Mouse (Mus musculus) gastrocnemius, adult 2 months (tissue): ENCODE measurements around the gene Mmd2. TPM values are rescaled to one million over a fixed set of nuclear protein-coding genes. Genes with fewer than 3 reads are reported as not detected.
A peak's percentile ranks its signal among the peaks of the same experiment; 100 is the strongest.

ENCODE experiments used
- DNase-seq: peaks from one replicate; pipeline ENCODE4 v3.0.0; 2022
- H3K27ac ChIP-seq: fragments of 200-600 bp; 2 replicates; pipeline ENCODE4 v1.8.1; 2022; ENCODE audit warnings: mild to moderate bottlenecking
- H3K4me3 ChIP-seq: fragments of 200-600 bp; 2 replicates; pipeline ENCODE4 v1.8.1; 2022; ENCODE audit warnings: mild to moderate bottlenecking, moderate library complexity
- CTCF ChIP-seq: fragments of 200-600 bp; IDR thresholded peaks from 2 replicates; pipeline ENCODE4 v1.8.1; 2022; ENCODE audit warnings: antibody characterized with exemption, mild to moderate bottlenecking, moderate library complexity
- intact Hi-C: fragments of 180-260 bp; cut with DNase I; formaldehyde crosslinking; loops from one replicate; pipeline ENCODE4 v1.15.1; 2025
- total RNA-seq, 2 experiments: library from RNA; stranded (reverse); gene quantifications; 2 replicates each; pipeline ENCODE4 v1.2.3; 2021

Mmd2 gene
- total RNA-seq, 2 experiments from 2014 or later = not detected

- Histone ChIP-seq H3K4me3 (peak overlapping the region; percentile 44; the same call in 1 of the 2 replicates), H3K27ac (no peak overlapping the region)
- peak; percentile 33 for DNase-seq
- TF ChIP-seq CTCF = no peak
- intact Hi-C loops = no loop called here
These were observed 51.9 kb downstream of the Mmd2 start for GRCm38 (mm10) chr5:142556721-142557120.

DNA sequence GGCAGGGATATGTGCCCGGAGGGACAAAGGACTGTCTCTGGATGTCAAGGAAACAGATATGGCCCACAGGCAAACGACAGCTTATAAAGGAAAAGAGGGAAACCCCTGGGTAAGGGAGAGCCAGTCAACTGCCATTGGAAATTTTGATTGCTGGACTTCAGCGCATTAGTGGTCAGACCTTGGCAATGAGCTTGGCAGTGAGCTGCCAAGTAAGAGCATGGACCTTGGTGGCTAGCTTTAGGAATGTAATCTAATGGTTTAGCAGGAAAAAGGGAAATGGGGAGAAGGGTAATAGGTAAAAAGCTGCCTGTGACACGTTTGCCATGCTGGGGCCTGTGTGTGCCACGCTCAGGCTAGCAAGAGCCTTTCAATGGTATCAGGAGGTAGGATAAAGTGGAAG is 52.7 kb downstream of the Mmd2 start:
- DNase-seq = no peak
- no peak overlapping the region for H3K27ac ChIP-seq
- H3K4me3 ChIP-seq = no peak overlapping the region
- intact Hi-C loops = no loop called here
- TF ChIP-seq CTCF = no peak

- Histone ChIP-seq H3K27ac (peak within 1 kb of the TSS; percentile 85), H3K4me3 (peak within 1 kb of the TSS; percentile 74)
- peak; percentile 85 for TF ChIP-seq CTCF
- intact Hi-C loops = loop anchor here (1.0 kb wide), 2 partner anchors 49 to 73 kb away; no protein-coding TSS in a partner anchor
- peak; percentile 98 for DNase-seq
These were observed 57.6 kb downstream of the Mmd2 start, which contains the start of gene Radil for GRCm38 (mm10) chr5:142550706-142551652. Gene Radil (minus strand): TSS chr5:142551098.

DNA sequence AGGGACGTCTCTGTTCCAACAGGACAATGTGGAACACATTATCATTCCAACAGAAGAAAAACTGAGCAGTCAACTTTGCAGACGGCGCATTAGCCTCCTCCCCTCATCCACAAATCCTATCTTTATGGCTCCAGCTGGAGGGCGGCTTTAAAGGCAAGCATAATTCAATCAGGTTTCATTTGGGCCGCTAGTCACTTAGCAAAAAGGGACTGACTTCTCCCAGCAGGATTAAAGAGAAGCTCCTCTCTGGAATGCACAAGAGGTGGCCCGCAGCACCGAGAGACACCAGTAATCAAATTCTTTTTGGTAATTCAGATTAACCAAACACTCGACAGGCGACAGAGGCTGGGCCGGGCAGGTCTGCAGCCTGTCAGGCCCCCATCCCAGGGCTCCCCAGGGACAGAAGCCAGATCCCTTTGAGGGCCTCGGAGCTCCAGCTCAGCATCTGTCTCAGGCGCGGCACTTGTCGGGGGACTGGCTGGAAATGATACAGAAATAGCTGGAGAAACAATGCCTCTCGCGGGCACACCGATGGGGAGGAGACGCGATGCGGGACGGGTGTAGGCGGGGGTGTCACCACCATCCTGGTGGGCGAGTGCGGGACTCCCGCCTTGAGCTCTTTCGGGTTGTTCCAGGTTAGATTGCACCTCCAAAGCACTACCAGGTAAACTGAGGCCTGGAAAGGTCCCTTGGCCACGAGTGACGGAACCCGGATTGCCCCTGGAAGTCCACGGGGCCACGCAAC is 58.5 kb downstream of the Mmd2 start:
- peak overlapping the region; percentile 74 for H3K4me3 ChIP-seq

GRCm38 (mm10) chr5:142549441-142549840 is 59.2 kb downstream of the Mmd2 start:
- TF ChIP-seq CTCF = no peak
- Histone ChIP-seq H3K27ac (peak overlapping the region; percentile 85), H3K4me3 (peak overlapping the region; percentile 74)
- intact Hi-C loops = no loop called here
- no peak for DNase-seq

More for the DNA sequence above, 58.5 kb downstream of the Mmd2 start:
- TF ChIP-seq CTCF = no peak
- H3K27ac ChIP-seq = peak overlapping the region; percentile 85
- intact Hi-C loops = no loop called here
- DNase-seq = peak; percentile 60

GRCm38 (mm10) chr5:142547066-142547465 is 61.5 kb downstream of the Mmd2 start:
- Histone ChIP-seq H3K4me3 (no peak overlapping the region), H3K27ac (no peak overlapping the region)
- no peak for DNase-seq
- intact Hi-C loops = no loop called here
- TF ChIP-seq CTCF = no peak

- intact Hi-C loops = no loop called here
- no peak for TF ChIP-seq CTCF
- no peak overlapping the region for H3K4me3 ChIP-seq
These were observed 62.3 kb downstream of the Mmd2 start for GRCm38 (mm10) chr5:142546344-142546743.

GRCm38 (mm10) chr5:142545014-142545795 is 63.4 kb downstream of the Mmd2 start:
- peak overlapping the region; percentile 55 for H3K27ac ChIP-seq
- no peak for TF ChIP-seq CTCF
- no peak for DNase-seq
- H3K4me3 ChIP-seq = no peak overlapping the region
- intact Hi-C loops = no loop called here

More at GRCm38 (mm10) chr5:142546344-142546743, 62.3 kb downstream of the Mmd2 start:
- no peak for DNase-seq
- peak overlapping the region; percentile 41 for H3K27ac ChIP-seq

GRCm38 (mm10) chr5:142537286-142537685 is 71.3 kb downstream of the Mmd2 start:
- no peak overlapping the region for H3K4me3 ChIP-seq
- DNase-seq = no peak
- intact Hi-C loops = no loop called here
- no peak overlapping the region for H3K27ac ChIP-seq
- no peak for TF ChIP-seq CTCF

GRCm38 (mm10) chr5:142535388-142535787 is 73.2 kb downstream of the Mmd2 start:
- intact Hi-C loops = no loop called here
- H3K4me3 ChIP-seq = no peak overlapping the region
- no peak for DNase-seq
- H3K27ac ChIP-seq = no peak overlapping the region
- no peak for TF ChIP-seq CTCF

GRCm38 (mm10) chr5:142529915-142530314 is 78.7 kb downstream of the Mmd2 start, which contains the start of gene Papolb:
Gene Papolb (minus strand): TSS chr5:142530076.
- TF ChIP-seq CTCF = no peak
- intact Hi-C loops = no loop called here
- H3K4me3 ChIP-seq = no peak within 1 kb of the TSS
- no peak within 1 kb of the TSS for H3K27ac ChIP-seq
- no peak for DNase-seq
